Mouse (Mus musculus) embryonic fibroblast, embryonic 13.5 days (primary cell): ENCODE measurements around the gene Guca2b. TPM values are rescaled to one million over a fixed set of nuclear protein-coding genes. Genes with fewer than 3 reads are reported as not detected.

ENCODE experiments used
- H3K27ac ChIP-seq: 2 replicates; pipeline ENCODE4 v1.5.1; 2012; ENCODE audit warnings: low read length, control low read depth, inconsistent platforms; ENCODE audit not compliant: insufficient read depth
- H3K4me1 ChIP-seq: 2 replicates; pipeline ENCODE4 v1.6.1; 2011; ENCODE audit warnings: low read length; ENCODE audit not compliant: control insufficient read depth, insufficient read depth
- H3K4me3 ChIP-seq: 2 replicates; pipeline ENCODE4 v1.5.1; 2011; ENCODE audit warnings: mild to moderate bottlenecking, control low read depth, low read length; ENCODE audit not compliant: insufficient read depth
- CTCF ChIP-seq: IDR thresholded peaks from 2 replicates; pipeline ENCODE4 v1.5.1; 2011; ENCODE audit warnings: mild to moderate bottlenecking, control low read depth, low read length, moderate library complexity, borderline replicate concordance; ENCODE audit not compliant: insufficient read depth
- POLR2A ChIP-seq: IDR thresholded peaks from 2 replicates; pipeline ENCODE4 v1.6.1; 2011; ENCODE audit warnings: low read depth, mild to moderate bottlenecking, control low read depth, low read length, moderate library complexity
- polyA plus RNA-seq: library from polyadenylated mRNA; stranded (reverse); fragments of >200 nt; gene quantifications from 2 replicates; pipeline ENCODE4 v1.2.4, GENCODE M21; 2011; ENCODE audit warnings: low read depth; ENCODE audit not compliant: missing spikeins, insufficient read length

Gene Guca2b
- polyA plus RNA-seq, 1 experiment: not detected

DNA sequence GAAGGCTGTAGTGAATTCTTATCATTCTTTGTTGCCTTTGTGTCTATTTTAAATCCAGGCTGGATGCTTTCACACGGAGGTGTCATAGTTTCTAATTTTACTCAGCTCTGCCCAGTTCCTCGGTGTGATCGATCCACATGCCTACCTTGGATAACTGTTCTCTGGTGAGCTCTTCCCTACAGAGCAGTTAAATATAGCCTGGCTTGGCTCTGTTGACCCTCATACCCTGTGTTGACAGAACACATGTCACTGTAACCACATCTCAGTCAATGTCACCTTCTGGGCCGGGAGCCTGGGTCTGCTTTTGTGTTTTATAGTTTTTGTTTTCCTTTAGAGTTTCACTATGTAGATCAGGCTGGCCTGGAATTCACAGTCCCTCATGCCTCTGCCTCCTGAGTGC is 3.4 kb upstream of the Guca2b start:
- no peak overlapping the region for H3K27ac ChIP-seq
- peaks cover 12% of the 10 kb centered on the region for H3K4me1 ChIP-seq
- H3K4me3 ChIP-seq: no peak overlapping the region
- TF ChIP-seq CTCF (no peak), POLR2A (no peak)

DNA sequence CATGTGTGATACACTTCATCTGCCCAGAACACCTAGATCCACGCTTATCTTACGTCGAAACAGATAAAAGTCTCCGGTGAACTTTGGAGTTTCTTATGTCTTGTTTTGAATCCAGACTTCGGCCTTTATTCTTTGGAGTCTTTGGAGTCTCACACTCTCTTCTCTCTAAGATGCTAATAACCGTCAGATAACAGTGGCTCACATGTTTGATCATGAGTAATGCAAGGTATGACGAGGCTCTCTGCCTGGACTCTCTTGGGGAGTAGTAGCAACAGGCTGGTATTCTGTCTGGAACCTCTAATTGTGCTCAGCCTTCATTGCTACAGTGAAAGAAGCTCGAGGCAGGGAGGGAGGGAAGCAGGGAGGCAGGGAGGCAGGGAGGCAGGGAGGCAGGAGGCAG is 1.3 kb upstream of the Guca2b start:
- no peak for TF ChIP-seq CTCF
- TF ChIP-seq POLR2A: no peak
- peaks cover 12% of the 10 kb centered on the region for H3K4me1 ChIP-seq
- no peak overlapping the region for H3K27ac ChIP-seq
- H3K4me3 ChIP-seq: no peak overlapping the region

DNA sequence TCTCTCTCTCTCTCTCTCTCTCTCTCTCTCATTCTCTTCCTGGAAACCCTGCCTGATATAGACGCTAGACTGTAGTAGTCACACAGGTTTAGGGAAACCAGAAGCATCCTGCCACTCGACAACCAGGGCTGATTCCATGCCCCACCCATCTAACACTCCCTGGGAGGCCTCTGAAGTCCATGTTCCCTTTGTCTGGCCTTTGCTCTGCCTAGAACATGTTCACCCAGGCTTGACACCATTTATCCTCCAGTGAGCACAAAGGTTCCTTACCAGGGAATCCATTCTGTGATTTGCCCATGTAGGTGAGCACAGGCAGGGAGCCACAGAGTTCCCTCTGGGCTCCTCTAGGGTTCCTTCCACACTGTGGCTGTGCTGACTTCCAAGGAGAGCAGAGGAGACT is 508 bp downstream of the Guca2b start:
- no peak overlapping the region for H3K4me3 ChIP-seq
- no peak overlapping the region for H3K27ac ChIP-seq
- peaks cover 10% of the 10 kb centered on the region for H3K4me1 ChIP-seq
- TF ChIP-seq CTCF: no peak
- no peak for TF ChIP-seq POLR2A

DNA sequence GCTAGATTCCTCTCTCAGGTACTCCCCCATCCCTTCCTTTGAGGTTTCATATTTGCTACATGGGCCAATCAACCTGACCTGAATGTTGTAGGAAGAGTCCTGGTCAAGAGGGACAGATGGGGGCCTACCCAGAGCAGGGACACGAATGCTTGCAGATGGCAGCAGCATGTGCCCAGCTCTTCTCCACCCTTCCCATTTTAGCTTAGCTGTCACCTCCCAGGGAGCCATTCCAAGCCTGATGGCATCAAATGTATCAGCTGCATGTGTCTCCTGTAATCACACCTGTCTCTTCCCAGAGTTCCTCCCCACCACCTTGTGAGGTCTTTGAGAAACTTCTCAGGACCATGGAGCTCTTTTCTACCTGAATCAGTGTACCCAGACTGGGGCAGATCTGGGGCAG is 1.7 kb downstream of the Guca2b start:
- Histone ChIP-seq H3K4me3 (no peak overlapping the region), H3K27ac (no peak overlapping the region), H3K4me1 (peaks cover under 1% of the 10 kb centered on the region; the same call in 1 of the 2 replicates)
- no peak for TF ChIP-seq POLR2A
- TF ChIP-seq CTCF: no peak

DNA sequence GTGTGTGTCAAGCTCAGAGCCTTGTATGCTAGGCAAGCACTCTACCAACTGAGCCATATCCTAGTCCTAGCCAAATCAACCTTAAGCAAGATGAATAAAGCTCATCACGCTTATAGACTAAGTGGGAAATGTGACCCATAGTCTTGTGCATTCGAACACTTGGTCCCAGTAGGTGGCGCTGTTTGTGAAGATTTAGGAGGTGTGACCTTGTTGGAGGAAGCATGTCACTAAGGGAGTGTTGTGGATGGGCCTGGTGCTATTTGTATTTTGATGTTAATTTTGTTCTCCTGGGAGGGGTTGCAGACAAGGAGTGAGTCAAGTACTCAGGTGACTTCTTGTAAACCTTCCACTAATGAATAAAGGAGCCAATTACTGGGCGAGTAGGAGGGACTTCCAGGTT is 16.1 kb downstream of the Guca2b start:
- Histone ChIP-seq H3K4me3 (no peak overlapping the region), H3K4me1 (no peaks in the 10 kb centered on the region), H3K27ac (no peak overlapping the region)
- no peak for TF ChIP-seq POLR2A
- TF ChIP-seq CTCF: no peak

DNA sequence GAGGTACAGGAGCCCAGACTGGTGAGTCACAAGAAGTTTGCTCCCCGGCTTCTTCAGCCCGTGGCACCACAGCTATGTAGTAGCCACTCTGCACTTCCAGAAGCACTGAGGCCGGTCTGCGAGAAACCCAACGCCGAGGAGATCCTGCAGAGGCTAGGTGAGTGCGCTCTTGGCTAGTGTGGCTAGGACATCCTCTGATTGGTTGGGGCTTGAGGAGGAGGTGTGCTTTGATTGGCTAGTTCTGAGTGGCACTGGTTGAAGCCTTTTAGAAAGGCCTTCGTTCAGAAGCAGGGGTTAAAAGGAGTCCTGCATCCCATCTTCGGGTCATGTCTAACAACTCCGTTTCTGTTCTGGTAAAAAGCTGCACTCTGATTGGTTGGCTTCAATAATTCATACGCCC is 20.1 kb downstream of the Guca2b start:
- Histone ChIP-seq H3K4me3 (no peak overlapping the region), H3K4me1 (no peaks in the 10 kb centered on the region)
- TF ChIP-seq POLR2A (no peak), CTCF (no peak)

DNA sequence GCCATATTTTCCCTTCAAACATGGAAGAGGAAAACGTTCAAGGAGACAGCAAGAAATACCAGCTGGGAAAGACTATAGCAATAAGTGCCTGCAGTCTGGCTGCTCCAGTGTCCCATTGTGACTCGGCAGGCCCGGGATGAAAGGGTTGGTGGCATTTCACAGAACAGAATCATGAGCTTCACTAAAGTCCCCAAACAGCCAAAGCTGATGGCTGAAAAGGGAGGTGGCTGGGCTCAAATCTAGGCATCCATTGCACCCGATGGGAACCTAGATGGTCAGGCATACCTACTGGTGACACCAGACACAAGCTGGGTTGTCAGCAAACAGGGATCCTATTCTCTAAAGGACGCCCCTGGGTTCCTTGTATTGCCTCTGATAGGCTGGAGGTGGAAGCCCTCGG is 20.8 kb downstream of the Guca2b start:
- Histone ChIP-seq H3K4me3 (no peak overlapping the region), H3K4me1 (no peaks in the 10 kb centered on the region), H3K27ac (no peak overlapping the region)
- no peak for TF ChIP-seq POLR2A
- TF ChIP-seq CTCF: no peak

More for the DNA sequence above, 20.1 kb downstream of the Guca2b start:
- no peak overlapping the region for H3K27ac ChIP-seq

DNA sequence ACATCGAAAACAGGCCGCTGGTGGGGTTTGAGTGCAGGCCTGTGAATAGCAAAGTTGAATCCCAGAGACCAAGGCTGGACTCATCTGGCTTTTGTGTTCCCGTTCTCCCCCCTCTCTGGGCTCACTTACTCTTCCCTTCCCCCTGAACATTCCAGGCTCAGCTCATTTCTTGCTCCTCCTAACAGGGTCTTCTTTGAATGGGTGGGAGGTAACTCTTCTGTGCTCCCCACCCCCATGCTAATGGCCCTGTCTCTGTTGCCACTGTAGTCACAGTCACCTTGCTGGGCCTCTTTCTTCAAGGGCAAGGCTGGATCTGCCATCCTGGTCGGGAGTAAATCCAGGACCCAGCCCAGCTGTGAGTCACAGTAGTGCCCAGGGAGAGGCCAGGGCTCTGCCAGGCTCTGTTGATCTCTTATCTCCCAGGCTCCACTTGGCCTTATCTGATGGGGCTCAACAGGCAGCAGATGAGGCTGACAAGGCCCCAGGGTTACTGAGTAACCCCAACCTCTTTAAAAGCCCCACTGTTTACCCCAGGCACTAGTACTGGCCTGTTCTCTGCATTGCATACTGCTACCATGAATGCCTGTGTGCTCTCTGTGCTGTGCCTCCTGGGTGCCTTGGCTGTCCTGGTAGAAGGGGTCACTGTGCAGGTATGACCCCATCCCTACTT is 21.4 kb downstream of the Guca2b start, which contains the start of gene Guca2a:
Gene Guca2a (plus strand): TSS at position 529 of the 670 bp plus-strand sequence.
- Histone ChIP-seq H3K27ac (no peak within 1 kb of the TSS), H3K4me3 (no peak within 1 kb of the TSS), H3K4me1 (no peaks in the 10 kb centered on the region)
- TF ChIP-seq POLR2A (no peak), CTCF (no peak)

DNA sequence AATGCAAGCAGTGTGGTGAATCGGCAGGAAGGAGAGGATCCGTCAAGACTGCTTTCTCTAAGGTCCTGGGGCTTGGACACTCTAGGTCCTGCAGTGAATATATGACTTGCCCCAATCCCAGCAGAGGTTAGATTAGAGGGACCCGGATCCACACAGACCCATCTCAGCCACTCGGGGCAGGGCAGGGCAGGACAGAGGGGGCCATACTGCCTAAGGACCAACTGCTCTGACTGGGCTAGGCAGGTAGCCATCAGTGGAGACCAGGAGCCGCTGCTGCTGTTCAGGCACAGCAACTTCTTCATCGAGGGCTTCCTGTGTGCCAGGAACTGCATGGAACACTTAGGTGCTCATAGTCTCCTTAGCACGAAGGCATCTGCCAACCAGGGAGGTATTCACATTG is 22.0 kb downstream of the Guca2b start:
- no peak overlapping the region for H3K27ac ChIP-seq
- TF ChIP-seq CTCF (no peak), POLR2A (no peak)
- H3K4me3 ChIP-seq: no peak overlapping the region
- H3K4me1 ChIP-seq: no peaks in the 10 kb centered on the region

DNA sequence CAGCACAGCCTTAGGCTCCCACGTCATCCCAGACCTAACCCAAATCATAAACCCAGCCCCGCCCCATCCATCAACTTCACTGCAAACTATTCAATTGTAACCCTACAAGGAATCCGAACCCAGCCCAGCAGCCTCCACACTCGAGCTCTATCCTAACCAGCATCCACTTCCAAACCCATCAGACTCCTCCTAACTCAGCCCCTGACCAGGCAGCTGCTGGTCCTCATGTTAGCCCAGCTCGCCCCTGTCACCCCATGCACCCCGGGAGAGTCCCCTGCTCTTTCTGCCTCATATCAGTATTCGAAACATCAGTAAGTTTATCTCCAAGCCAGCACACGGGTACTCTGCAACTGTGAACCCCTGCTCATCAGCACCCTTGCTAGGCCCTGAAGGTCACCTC is 23.1 kb downstream of the Guca2b start:
- Histone ChIP-seq H3K4me3 (no peak overlapping the region), H3K4me1 (no peaks in the 10 kb centered on the region), H3K27ac (no peak overlapping the region)
- TF ChIP-seq POLR2A (no peak), CTCF (no peak)
